Mouse (Mus musculus) brain, embryonic 14.5 days (tissue): ENCODE measurements around the gene Hoxa9.

Experiments
- CTCF ChIP-seq: fragments of 200-500 bp; IDR thresholded peaks from 2 replicates; pipeline ENCODE4 v1.5.1; 2012; ENCODE audit warnings: inconsistent platforms, mild to moderate bottlenecking, moderate library complexity, borderline replicate concordance; ENCODE audit not compliant: insufficient read depth, insufficient read length; ENCODE audit errors: extremely low read depth
- POLR2A ChIP-seq: fragments of 200-500 bp; IDR thresholded peaks from 2 replicates; pipeline ENCODE4 v1.6.1; 2012; ENCODE audit warnings: mild to moderate bottlenecking, inconsistent platforms, borderline replicate concordance; ENCODE audit not compliant: poor library complexity, insufficient read depth, insufficient read length, severe bottlenecking; ENCODE audit errors: extremely low read depth

DNA sequence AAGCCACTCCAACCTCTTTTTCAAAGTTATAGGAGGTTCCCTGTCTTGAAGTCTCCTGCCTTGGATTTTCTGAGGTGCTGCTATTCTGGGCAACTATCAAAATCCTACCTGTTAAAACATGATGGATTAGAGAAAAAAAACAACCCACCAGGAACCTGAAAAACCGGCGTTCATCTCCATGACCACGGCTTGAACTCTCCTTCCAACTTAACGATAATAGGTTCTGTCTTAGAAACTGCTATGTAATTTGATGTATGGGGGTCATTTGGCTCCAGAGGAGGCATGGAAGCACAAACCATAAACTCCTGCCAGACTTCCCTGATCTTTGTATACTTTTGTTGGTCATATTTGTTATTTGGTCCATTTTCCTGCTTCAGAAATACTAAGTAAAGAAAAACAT lies 57.2 kb downstream of the Hoxa9 start:
- TF ChIP-seq CTCF (no peak), POLR2A (no peak)
